Mouse (Mus musculus) ES-E14 (cell line): ENCODE results near the gene Marc1. TPM values are rescaled to one million over a fixed set of nuclear protein-coding genes. Genes with fewer than 3 reads are reported as not detected.

Experiments used
- DNase-seq: peaks from one replicate; pipeline ENCODE4 v3.0.0-alpha.2; 2013; ENCODE audit warnings: low read depth, low spot score
- H3K27ac ChIP-seq: 2 replicates; pipeline ENCODE4 v1.5.1; 2012; ENCODE audit warnings: low read depth, mild to moderate bottlenecking, low read length, moderate library complexity, mixed read lengths; ENCODE audit not compliant: poor library complexity, insufficient read depth, severe bottlenecking
- H3K36me3 ChIP-seq: 2 replicates; pipeline ENCODE4 v1.6.1; 2012; ENCODE audit warnings: mild to moderate bottlenecking, low read length, moderate library complexity, mixed read lengths; ENCODE audit not compliant: control insufficient read depth, poor library complexity, insufficient read depth, severe bottlenecking
- H3K4me1 ChIP-seq, 2 experiments: fragments of 150-350 bp in 1 of 2; sonication (generic) in 1 of 2; 2 replicates each; pipeline ENCODE4 v1.6.1; 2012; ENCODE audit warnings: low read length in 2 of 2, mild to moderate bottlenecking in 1 of 2, mixed read lengths in 1 of 2; ENCODE audit not compliant: control insufficient read depth in 2 of 2, insufficient read depth in 2 of 2, poor library complexity in 1 of 2
- H3K4me3 ChIP-seq, 2 experiments: fragments of 150-350 bp in 1 of 2; sonication (generic) in 1 of 2; 2 replicates each; pipeline ENCODE4 v1.5.1; 2012; ENCODE audit warnings: low read length in 2 of 2, low read depth in 1 of 2, mild to moderate bottlenecking in 1 of 2, mixed read lengths in 1 of 2; ENCODE audit not compliant: insufficient read depth in 1 of 2, poor library complexity in 1 of 2, severe bottlenecking in 1 of 2
- H3K9ac ChIP-seq: 2 replicates; pipeline ENCODE4 v1.6.1; 2012; ENCODE audit warnings: low read depth, mild to moderate bottlenecking, low read length, mixed read lengths; ENCODE audit not compliant: poor library complexity, insufficient read depth, severe bottlenecking
- H3K9me3 ChIP-seq: fragments of 150-350 bp; sonication (generic); 2 replicates; pipeline ENCODE4 v1.6.1; 2012; ENCODE audit warnings: low read depth, mild to moderate bottlenecking, low read length; ENCODE audit not compliant: control insufficient read depth, insufficient read depth
- CHD2 ChIP-seq: IDR thresholded peaks from 2 replicates; pipeline ENCODE4 v1.6.1; 2014; ENCODE audit warnings: mild to moderate bottlenecking, low read depth, low read length, inconsistent platforms
- HCFC1 ChIP-seq: IDR thresholded peaks from 2 replicates; pipeline ENCODE4 v1.6.1; 2012; ENCODE audit warnings: low read length, inconsistent platforms, borderline replicate concordance; ENCODE audit not compliant: insufficient read depth
- MAFK ChIP-seq: IDR thresholded peaks from 2 replicates; pipeline ENCODE4 v1.6.1; 2014; ENCODE audit warnings: mild to moderate bottlenecking, low read depth, low read length, inconsistent platforms; ENCODE audit not compliant: insufficient read depth
- ZC3H11A ChIP-seq: IDR thresholded peaks from 2 replicates; pipeline ENCODE4 v1.6.1; 2012; ENCODE audit warnings: low read depth, mild to moderate bottlenecking, inconsistent platforms, low read length, borderline replicate concordance
- ZNF384 ChIP-seq: IDR thresholded peaks from 2 replicates; pipeline ENCODE4 v1.6.1; 2012; ENCODE audit warnings: low read depth, low read length, inconsistent platforms
- in situ Hi-C, 2 experiments: fragments of 600-800 bp; cut with MboI; formaldehyde crosslinking; loops; one replicate each; pipeline ENCODE4 v1.15.1; 2025; ENCODE audit warnings: low sequenced_read_pairs in 2 of 2, inconsistent platforms in 1 of 2; ENCODE audit not compliant: unreplicated experiment in 2 of 2
- total RNA-seq: library from RNA; depleted of rRNA; stranded (reverse); fragments of 300-350 nt; gene quantifications from 2 replicates; pipeline ENCODE4 v1.2.3, GENCODE M21; 2012

Marc1 gene
- total RNA-seq, 1 experiment, result 0.18 TPM

- in situ Hi-C loops, result no loop called here
- no peak overlapping the region for H3K4me3 ChIP-seq
- no peaks in the 10 kb centered on the region for H3K9me3 ChIP-seq
- H3K9ac ChIP-seq, result no peak overlapping the region
- TF ChIP-seq HCFC1 (no peak), CHD2 (no peak), MAFK (no peak), ZC3H11A (no peak), ZNF384 (no peak)
- DNase-seq, result peak; percentile 46
- no peaks in the 10 kb centered on the region; a peak in 1 of 4 replicates for H3K4me1 ChIP-seq
- H3K27ac ChIP-seq, result no peak overlapping the region
- H3K36me3 ChIP-seq, result peaks cover 2% of the 10 kb centered on the region; the same call in 1 of the 2 replicates
Observed at GRCm38 (mm10) chr1:184817768-184818167, 6.7 kb upstream of the Marc1 start.

GRCm38 (mm10) chr1:184811716-184812250, 670 bp upstream of the Marc1 start:
- TF ChIP-seq ZC3H11A, result no peak
- TF ChIP-seq HCFC1, result no peak
- no peak for TF ChIP-seq MAFK
- no peak for TF ChIP-seq CHD2
- no peak for TF ChIP-seq ZNF384
- no peak overlapping the region for H3K27ac ChIP-seq
- H3K4me3 ChIP-seq, result no peak overlapping the region
- peaks cover 2 to 3% of the 10 kb centered on the region in 2 experiments; a peak in 1 of 4 replicates for H3K4me1 ChIP-seq
- in situ Hi-C loops, result no loop called here
- no peaks in the 10 kb centered on the region for H3K9me3 ChIP-seq
- DNase-seq, result no peak
- no peak overlapping the region for H3K9ac ChIP-seq
- no peaks in the 10 kb centered on the region for H3K36me3 ChIP-seq

GRCm38 (mm10) chr1:184809578-184810001, 1.5 kb downstream of the Marc1 start:
- H3K4me3 ChIP-seq, result no peak overlapping the region
- H3K27ac ChIP-seq, result no peak overlapping the region
- TF ChIP-seq CHD2, result no peak
- no peak for TF ChIP-seq ZC3H11A
- TF ChIP-seq MAFK, result no peak
- TF ChIP-seq ZNF384, result no peak
- no peak for TF ChIP-seq HCFC1
- no peak overlapping the region for H3K9ac ChIP-seq
- H3K4me1 ChIP-seq, result peaks cover 2 to 3% of the 10 kb centered on the region in 2 experiments; a peak in 1 of 4 replicates
- in situ Hi-C loops, result no loop called here
- H3K9me3 ChIP-seq, result no peaks in the 10 kb centered on the region
- H3K36me3 ChIP-seq, result no peaks in the 10 kb centered on the region
- DNase-seq, result no peak

GRCm38 (mm10) chr1:184808418-184809012, 2.6 kb downstream of the Marc1 start:
- Histone ChIP-seq H3K4me3 (no peak overlapping the region), H3K9ac (no peak overlapping the region), H3K27ac (no peak overlapping the region), H3K9me3 (no peaks in the 10 kb centered on the region), H3K36me3 (no peaks in the 10 kb centered on the region), H3K4me1 (peaks cover 2 to 3% of the 10 kb centered on the region in 2 experiments; a peak in 1 of 4 replicates)
- TF ChIP-seq HCFC1, result no peak
- TF ChIP-seq MAFK, result no peak
- no peak for TF ChIP-seq CHD2
- TF ChIP-seq ZC3H11A, result no peak
- no peak for TF ChIP-seq ZNF384
- no peak for DNase-seq
- in situ Hi-C loops, result no loop called here
